Mouse (Mus musculus) kidney, embryonic 14.5 days (tissue): ENCODE results near the gene Sptlc2. TPM values are rescaled to one million over a fixed set of nuclear protein-coding genes. Genes with fewer than 3 reads are reported as not detected.

Experiments used
- ATAC-seq: fragments of 200-750 bp; cut with Nextera tagmentation; 2 replicates; pipeline ENCODE4 v1.8.0; 2017; ENCODE audit warnings: moderate number of reproducible peaks, mild to moderate bottlenecking, moderate TSS enrichment, moderate library complexity; ENCODE audit not compliant: low FRiP score, low TSS enrichment
- H3K27ac ChIP-seq: fragments of 300-500 bp; sonication (generic); 2 replicates; pipeline ENCODE4 v1.5.1; 2014; ENCODE audit warnings: low read depth, mild to moderate bottlenecking, low read length, moderate library complexity, mixed read lengths
- H3K27me3 ChIP-seq: fragments of 300-500 bp; sonication (generic); 2 replicates; pipeline ENCODE4 v1.6.1; 2014; ENCODE audit warnings: mild to moderate bottlenecking, low read length; ENCODE audit not compliant: control insufficient read depth, insufficient read depth
- H3K36me3 ChIP-seq: fragments of 300-500 bp; sonication (generic); 2 replicates; pipeline ENCODE4 v1.6.1; 2014; ENCODE audit warnings: low read length, mixed read lengths; ENCODE audit not compliant: control insufficient read depth, insufficient read depth
- H3K4me1 ChIP-seq: fragments of 300-500 bp; sonication (generic); 2 replicates; pipeline ENCODE4 v1.6.1; 2014; ENCODE audit warnings: low read length, mixed read lengths; ENCODE audit not compliant: control insufficient read depth, insufficient read depth
- H3K4me2 ChIP-seq: fragments of 300-500 bp; sonication (generic); replicated peaks from 2 replicates; pipeline ENCODE4 v1.6.1; 2014; ENCODE audit warnings: low read depth, mild to moderate bottlenecking, low read length
- H3K4me3 ChIP-seq: fragments of 300-500 bp; sonication (generic); 2 replicates; pipeline ENCODE4 v1.5.1; 2014; ENCODE audit warnings: mild to moderate bottlenecking, low read length
- H3K9ac ChIP-seq: fragments of 300-500 bp; sonication (generic); 2 replicates; pipeline ENCODE4 v1.6.1; 2014; ENCODE audit warnings: low read depth, mild to moderate bottlenecking, low read length, moderate library complexity
- H3K9me3 ChIP-seq: fragments of 300-500 bp; sonication (generic); 2 replicates; pipeline ENCODE4 v1.6.1; 2016; ENCODE audit warnings: low read length; ENCODE audit not compliant: control insufficient read depth
- WGBS: fragments of 180-500 bp; shearing (Covaris S2); extraction: QIAGEN DNeasy Blood & Tissue Kit; methylation state at CpG from one replicate; pipeline ENCODE4 v1.1.7; 2014; 5-methylcytosine and 5-hydroxymethylcytosine counted together
- microRNA-seq: library from miRNA; unstranded; fragments of <30 nt; microRNA quantifications from one replicate; pipeline ENCODE4, GENCODE M21; 2016
- polyA plus RNA-seq: library from polyadenylated mRNA; unstranded; fragments of >200 nt; fragmentation: Nextera tagmentation; extraction: Ambion mirVana; gene quantifications from 2 replicates; pipeline ENCODE4 v1.2.1, GENCODE M21; 2014

Sptlc2 gene
- polyA plus RNA-seq, 1 experiment from 2014 or later, result 85.3 TPM

- WGBS, result 34% methylated on average over 4 of the region's 4 CpGs
- Histone ChIP-seq H3K9me3 (no peaks in the 10 kb centered on the region), H3K27me3 (no peaks in the 10 kb centered on the region), H3K4me3 (peak overlapping the region; percentile 92), H3K27ac (no peak overlapping the region), H3K36me3 (peaks cover 56% of the 10 kb centered on the region), H3K9ac (peak overlapping the region; percentile 87), H3K4me2 (peak overlapping the region; percentile 78), H3K4me1 (peaks cover 8% of the 10 kb centered on the region)
- no peak for ATAC-seq
Measured at GRCm38 (mm10) chr12:87267682-87268081, 120.5 kb downstream of the Sptlc2 start.

GRCm38 (mm10) chr12:87266827-87267603 lies 121.1 kb downstream of the Sptlc2 start:
- Histone ChIP-seq H3K27ac (peak overlapping the region; percentile 84), H3K9me3 (no peaks in the 10 kb centered on the region), H3K4me1 (peaks cover 8% of the 10 kb centered on the region), H3K27me3 (no peaks in the 10 kb centered on the region), H3K4me2 (peak overlapping the region; percentile 78), H3K4me3 (peak overlapping the region; percentile 92), H3K36me3 (peaks cover 53% of the 10 kb centered on the region), H3K9ac (peak overlapping the region; percentile 87)
- ATAC-seq, result peak; percentile 59
- WGBS, result 0% methylated on average over 31 of the region's 31 CpGs

GRCm38 (mm10) chr12:87266108-87266826 lies 121.9 kb downstream of the Sptlc2 start, which contains the start of the genes Vipas39 and Ahsa1:
Gene Vipas39 (minus strand): TSS chr12:87266256.
Gene Ahsa1 (plus strand): TSS chr12:87266479.
- H3K4me3 ChIP-seq, result peak within 1 kb of the TSS; percentile 92
- H3K4me2 ChIP-seq, result peak within 1 kb of the TSS; percentile 78
- H3K36me3 ChIP-seq, result peaks cover 53% of the 10 kb centered on the region
- peak within 1 kb of the TSS; percentile 84 for H3K27ac ChIP-seq
- H3K4me1 ChIP-seq, result peaks cover 8% of the 10 kb centered on the region
- under 1% methylated on average over 31 of the region's 31 CpGs for WGBS
- ATAC-seq, result peak; percentile 96
- no peaks in the 10 kb centered on the region for H3K27me3 ChIP-seq
- peak within 1 kb of the TSS; percentile 87 for H3K9ac ChIP-seq
- H3K9me3 ChIP-seq, result no peaks in the 10 kb centered on the region

GRCm38 (mm10) chr12:87265444-87265843 lies 122.7 kb downstream of the Sptlc2 start:
- H3K4me1 ChIP-seq, result peaks cover 8% of the 10 kb centered on the region
- H3K27me3 ChIP-seq, result no peaks in the 10 kb centered on the region
- H3K9me3 ChIP-seq, result no peaks in the 10 kb centered on the region
- WGBS, result 14% methylated on average over 11 of the region's 11 CpGs
- peak overlapping the region; percentile 92 for H3K4me3 ChIP-seq
- no peak for ATAC-seq
- peaks cover 53% of the 10 kb centered on the region for H3K36me3 ChIP-seq
- peak overlapping the region; percentile 67 for H3K4me2 ChIP-seq
- H3K27ac ChIP-seq, result peak overlapping the region; percentile 80
- H3K9ac ChIP-seq, result peak overlapping the region; percentile 78

- Histone ChIP-seq H3K36me3 (peaks cover 69% of the 10 kb centered on the region), H3K4me2 (no peak overlapping the region)
- no peak for ATAC-seq
Measured at GRCm38 (mm10) chr12:87260562-87260961, 127.6 kb downstream of the Sptlc2 start.

GRCm38 (mm10) chr12:87256629-87257028 lies 131.5 kb downstream of the Sptlc2 start:
- Histone ChIP-seq H3K4me2 (no peak overlapping the region), H3K9me3 (no peaks in the 10 kb centered on the region), H3K4me3 (no peak overlapping the region), H3K9ac (no peak overlapping the region), H3K27me3 (no peaks in the 10 kb centered on the region), H3K27ac (no peak overlapping the region), H3K4me1 (no peaks in the 10 kb centered on the region), H3K36me3 (peaks cover 76% of the 10 kb centered on the region)
- WGBS, result 95% methylated on average over 5 of the region's 5 CpGs
- no peak for ATAC-seq

More at GRCm38 (mm10) chr12:87260562-87260961, 127.6 kb downstream of the Sptlc2 start:
- H3K4me1 ChIP-seq, result no peaks in the 10 kb centered on the region
- no peaks in the 10 kb centered on the region for H3K9me3 ChIP-seq
- WGBS, result 92% methylated on average over 8 of the region's 8 CpGs
- no peak overlapping the region for H3K4me3 ChIP-seq
- H3K9ac ChIP-seq, result no peak overlapping the region
- H3K27ac ChIP-seq, result no peak overlapping the region
- no peaks in the 10 kb centered on the region for H3K27me3 ChIP-seq

Small RNA genes within 50 kb of the gene (microRNA-seq; reads per million reads assigned to microRNA genes)
- gene Gm47293, result not detected
- gene Mir3068, result 42.3 reads per million, percentile 45 among the genes with 10 or more reads in this experiment

Other genes starting within 250 kb of the Sptlc2 start
- 41.6 and 44.8 TPM in 2 replicates for gene Gstz1, start 241.2 kb downstream of the Sptlc2 start, polyA plus RNA-seq
- 14.4 and 21.2 TPM in 2 replicates for gene Pomt2, start 240.4 kb downstream of the Sptlc2 start, polyA plus RNA-seq
- gene Samd15, start 188.6 kb downstream of the Sptlc2 start, polyA plus RNA-seq, result 1.1 and 1.2 TPM in 2 replicates
- 2.0 and 2.9 TPM in 2 replicates for gene Tmed8, start 187.9 kb downstream of the Sptlc2 start, polyA plus RNA-seq
- 0.33 and 0.69 TPM in 2 replicates for gene Noxred1, start 149.6 kb downstream of the Sptlc2 start, polyA plus RNA-seq
- 42.9 and 50.7 TPM in 2 replicates for gene Vipas39, start 122.1 kb downstream of the Sptlc2 start, polyA plus RNA-seq
- gene Ahsa1, start 121.9 kb downstream of the Sptlc2 start, polyA plus RNA-seq, result 203 and 219 TPM in 2 replicates
- 0.36 and 0.54 TPM in 2 replicates for gene Ism2, start 88.7 kb downstream of the Sptlc2 start, polyA plus RNA-seq
- 269 and 468 TPM in 2 replicates for gene Slirp, start 55.5 kb upstream of the Sptlc2 start, polyA plus RNA-seq
- gene Alkbh1, start 55.7 kb upstream of the Sptlc2 start, polyA plus RNA-seq, result 63.7 and 75.6 TPM in 2 replicates
- gene Snw1, start 83.9 kb upstream of the Sptlc2 start, polyA plus RNA-seq, result 142 and 161 TPM in 2 replicates
- gene Gm5788, start 106.4 kb upstream of the Sptlc2 start, polyA plus RNA-seq, result not detected in 2 replicates
- not detected in 2 replicates for gene Gm8300, start 126.0 kb upstream of the Sptlc2 start, polyA plus RNA-seq
- not detected in 2 replicates for gene Oog1, start 214.3 kb upstream of the Sptlc2 start, polyA plus RNA-seq
- gene Gm4027, start 230.5 kb upstream of the Sptlc2 start, polyA plus RNA-seq, result not detected in 2 replicates